26 mouse cellular contexts compared by ENCODE assay signal in the genomic region with DNA sequence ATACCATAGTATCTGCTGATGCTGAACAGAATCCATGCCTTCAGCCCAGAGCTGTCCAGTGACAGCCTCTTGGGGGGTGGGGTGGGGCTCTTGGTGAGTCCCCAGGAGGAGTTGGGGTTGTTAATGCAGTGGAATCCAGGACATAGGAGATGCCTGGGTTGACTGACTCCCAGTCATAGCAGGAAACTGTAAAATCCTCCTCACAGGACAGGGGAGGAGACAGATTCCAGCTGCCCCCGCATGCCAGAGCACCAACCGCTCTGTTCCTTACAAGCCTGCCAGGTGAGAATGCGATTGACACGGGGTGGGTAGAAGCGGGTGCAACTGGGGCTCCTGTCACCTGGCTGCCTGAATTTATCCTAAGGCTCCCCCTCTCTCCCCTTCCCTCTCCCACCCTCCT. TPM values are rescaled to one million over a fixed set of nuclear protein-coding genes. Genes with fewer than 3 reads are reported as not detected.
"Had no signal": no experiment of that assay in that cellular context is flagged by ENCODE, and none has a peak within 500 bp of the region (broad histone marks: within the 10 kb centered on the region; RNA-seq: fewer than 3 reads in every experiment).

No protein-coding gene starts in this region.

- H3K4me3 ChIP-seq: layer of hippocampus, adult 2 months; limb, embryonic 10.5 days; limb, embryonic 13.5 days; liver, embryonic 12.5 days; liver, embryonic 15.5 days; lung, embryonic 15.5 days; megakaryocyte, embryonic 14.5 days; midbrain, embryonic 10.5 days; midbrain, embryonic 15.5 days; neural tube, embryonic 12.5 days; neural tube, embryonic 15.5 days had no signal

- H3K4me1 ChIP-seq: liver, embryonic 12.5 days; liver, embryonic 15.5 days had no signal

- H3K4me2 ChIP-seq: limb, embryonic 13.5 days; liver, embryonic 12.5 days; liver, embryonic 15.5 days; lung, embryonic 15.5 days; midbrain, embryonic 15.5 days; neural tube, embryonic 12.5 days; neural tube, embryonic 15.5 days had no signal

- ATAC-seq: intestine, embryonic 16.5 days; liver, embryonic 12.5 days; midbrain, embryonic 15.5 days had no signal

- H3K9ac ChIP-seq: limb, embryonic 13.5 days; liver, embryonic 12.5 days; liver, embryonic 15.5 days; lung, embryonic 15.5 days; midbrain, embryonic 15.5 days; neural tube, embryonic 12.5 days; neural tube, embryonic 15.5 days had no signal

- H3K27ac ChIP-seq: layer of hippocampus, adult 2 months; limb, embryonic 10.5 days; limb, embryonic 13.5 days; liver, embryonic 12.5 days; liver, embryonic 15.5 days; lung, embryonic 15.5 days; midbrain, embryonic 10.5 days; midbrain, embryonic 15.5 days; neural tube, embryonic 12.5 days; neural tube, embryonic 15.5 days; stomach, postnatal 0 days had no signal

- DNase-seq: kidney, postnatal 10 days; layer of hippocampus, adult 9-11 months; liver; lung, adult 18-20 months; lung, postnatal 10 days; lung, postnatal 36 days; right cerebral cortex, adult 18-20 months; right cerebral cortex, postnatal 14 days; right cerebral cortex, postnatal 4 days; thymus, adult 2 months; thymus, postnatal 14 days; thymus, postnatal 4 days had no signal

- H3K9me3 ChIP-seq: limb, embryonic 10.5 days; limb, embryonic 13.5 days; liver, embryonic 12.5 days; liver, embryonic 15.5 days; lung, embryonic 15.5 days; megakaryocyte, embryonic 14.5 days; midbrain, embryonic 10.5 days; midbrain, embryonic 15.5 days; neural tube, embryonic 12.5 days; neural tube, embryonic 15.5 days had no signal

- H3K36me3 ChIP-seq: limb, embryonic 10.5 days; limb, embryonic 13.5 days; liver, embryonic 12.5 days; liver, embryonic 15.5 days; lung, embryonic 15.5 days; midbrain, embryonic 10.5 days; midbrain, embryonic 15.5 days; neural tube, embryonic 12.5 days; neural tube, embryonic 15.5 days had no signal

RNA-seq across cellular contexts. Expression of gene Lep, which starts 37.9 kb away (rescaled TPM):
- polyA plus RNA-seq: intestine, embryonic 16.5 days; limb, embryonic 10.5 days; limb, embryonic 13.5 days; liver, embryonic 12.5 days; liver, embryonic 15.5 days; lung, embryonic 15.5 days; midbrain, embryonic 10.5 days; midbrain, embryonic 15.5 days; neural tube, embryonic 12.5 days; neural tube, embryonic 15.5 days; stomach, embryonic 14.5 days; stomach, postnatal 0 days had no signal
